Mouse (Mus musculus) forebrain, embryonic 12.5 days (tissue): ENCODE results near the gene Chrna3. TPM values are rescaled to one million over a fixed set of nuclear protein-coding genes. Genes with fewer than 3 reads are reported as not detected.

Source experiments
- ATAC-seq: fragments of 200-750 bp; cut with Nextera tagmentation; 2 replicates; pipeline ENCODE4 v1.8.0; 2017; ENCODE audit warnings: moderate TSS enrichment; ENCODE audit not compliant: low FRiP score
- H3K27ac ChIP-seq: fragments of 300-500 bp; sonication (generic); 2 replicates; pipeline ENCODE4 v1.5.1; 2016; ENCODE audit warnings: mild to moderate bottlenecking
- H3K27me3 ChIP-seq: fragments of 300-500 bp; sonication (generic); 2 replicates; pipeline ENCODE4 v1.6.1; 2016; ENCODE audit warnings: mild to moderate bottlenecking
- H3K36me3 ChIP-seq: fragments of 300-500 bp; sonication (generic); replicated peaks from 2 replicates; pipeline ENCODE4 v1.6.1; 2016; ENCODE audit warnings: mild to moderate bottlenecking
- H3K4me1 ChIP-seq: fragments of 300-500 bp; sonication (generic); 2 replicates; pipeline ENCODE4 v1.6.1; 2016
- H3K4me2 ChIP-seq: fragments of 300-500 bp; sonication (generic); 2 replicates; pipeline ENCODE4 v1.6.1; 2016; ENCODE audit warnings: mild to moderate bottlenecking, moderate library complexity
- H3K4me3 ChIP-seq: fragments of 300-500 bp; sonication (generic); replicated peaks from 2 replicates; pipeline ENCODE4 v1.5.1; 2016; ENCODE audit warnings: mild to moderate bottlenecking
- H3K9ac ChIP-seq: fragments of 300-500 bp; sonication (generic); 2 replicates; pipeline ENCODE4 v1.6.1; 2016; ENCODE audit warnings: mild to moderate bottlenecking
- H3K9me3 ChIP-seq: fragments of 300-500 bp; sonication (generic); 2 replicates; pipeline ENCODE4 v1.6.1; 2016
- WGBS: fragments of 180-500 bp; shearing (Covaris S2); methylation state at CpG from one replicate; pipeline ENCODE4 v1.1.7; 2016; 5-methylcytosine and 5-hydroxymethylcytosine counted together
- polyA plus RNA-seq: library from polyadenylated mRNA; unstranded; fragments of >200 nt; fragmentation: Nextera tagmentation; extraction: Ambion mirVana; gene quantifications from 2 replicates; pipeline ENCODE4 v1.2.1, GENCODE M21; 2016

Gene Chrna3
- polyA plus RNA-seq, 1 experiment from 2014 or later = 6.7 TPM

DNA sequence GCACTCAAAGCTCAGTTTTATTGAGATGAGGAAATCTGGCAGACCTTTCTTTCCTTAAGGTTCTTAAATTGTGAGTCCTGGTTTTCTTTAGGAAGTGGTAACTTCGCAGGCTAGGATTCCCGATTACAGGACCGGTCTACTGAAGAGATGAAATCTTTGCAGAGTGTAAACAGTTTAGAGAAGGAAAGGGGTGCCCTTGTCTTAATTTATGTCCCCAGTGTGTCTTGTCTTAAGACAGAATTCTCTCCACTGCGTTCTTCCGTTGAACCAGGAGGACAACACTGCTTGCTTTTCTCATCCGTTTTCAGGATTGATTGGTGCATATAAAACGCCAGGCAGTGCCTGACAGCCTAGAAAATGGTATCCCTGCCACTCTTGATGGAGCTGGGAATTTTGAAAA, 44.0 kb downstream of the Chrna3 start:
- H3K36me3 ChIP-seq = no peaks in the 10 kb centered on the region
- peaks cover 13% of the 10 kb centered on the region for H3K4me1 ChIP-seq
- peaks cover 47% of the 10 kb centered on the region for H3K27me3 ChIP-seq
- H3K9me3 ChIP-seq = no peaks in the 10 kb centered on the region
- no peak overlapping the region for H3K9ac ChIP-seq
- no peak for ATAC-seq
- peak overlapping the region; percentile 90 for H3K4me2 ChIP-seq
- peak overlapping the region; percentile 64 for H3K4me3 ChIP-seq
- WGBS = 6% methylated on average over 7 of the region's 7 CpGs
- no peak overlapping the region for H3K27ac ChIP-seq

GRCm38 (mm10) chr9:54981291-54982191, 44.8 kb downstream of the Chrna3 start:
- Histone ChIP-seq H3K27ac (no peak overlapping the region), H3K4me2 (peak overlapping the region; percentile 90), H3K9me3 (no peaks in the 10 kb centered on the region), H3K4me1 (peaks cover 13% of the 10 kb centered on the region), H3K27me3 (peaks cover 47% of the 10 kb centered on the region), H3K36me3 (no peaks in the 10 kb centered on the region), H3K4me3 (peak overlapping the region; percentile 64), H3K9ac (peak overlapping the region; percentile 56)
- peak; percentile 93 for ATAC-seq
- 1% methylated on average over 77 of the region's 85 CpGs for WGBS

- Histone ChIP-seq H3K4me1 (peaks cover 13% of the 10 kb centered on the region), H3K36me3 (no peaks in the 10 kb centered on the region), H3K27ac (no peak within 1 kb of the TSS), H3K9me3 (no peaks in the 10 kb centered on the region), H3K9ac (peak within 1 kb of the TSS; percentile 56), H3K27me3 (peaks cover 47% of the 10 kb centered on the region), H3K4me3 (peak within 1 kb of the TSS; percentile 64), H3K4me2 (peak within 1 kb of the TSS; percentile 90)
- ATAC-seq = peak; percentile 27; the same call in 1 of the 2 replicates
- WGBS = 74% methylated on average over 8 of the region's 8 CpGs
Measured at GRCm38 (mm10) chr9:54980674-54981073, 45.7 kb downstream of the Chrna3 start, which contains the start of gene Chrna5. Gene Chrna5, plus strand, starts transcription at chr9:54980880.

- no peak overlapping the region for H3K4me3 ChIP-seq
- no peaks in the 10 kb centered on the region for H3K9me3 ChIP-seq
- no peaks in the 10 kb centered on the region for H3K27me3 ChIP-seq
- H3K9ac ChIP-seq = no peak overlapping the region
- peaks cover 5% of the 10 kb centered on the region; the same call in 1 of the 2 replicates for H3K4me1 ChIP-seq
- WGBS = 63% methylated on average over 8 of the region's 8 CpGs
- no peak overlapping the region for H3K27ac ChIP-seq
- no peaks in the 10 kb centered on the region for H3K36me3 ChIP-seq
- no peak for ATAC-seq
- no peak overlapping the region for H3K4me2 ChIP-seq
Measured at GRCm38 (mm10) chr9:54969972-54970637, 56.3 kb downstream of the Chrna3 start.

- H3K4me1 ChIP-seq = no peaks in the 10 kb centered on the region
- no peaks in the 10 kb centered on the region for H3K27me3 ChIP-seq
- peaks cover 16% of the 10 kb centered on the region for H3K36me3 ChIP-seq
- ATAC-seq = no peak
- H3K4me3 ChIP-seq = no peak overlapping the region
- no peak overlapping the region for H3K4me2 ChIP-seq
- no peak overlapping the region for H3K9ac ChIP-seq
- no peak overlapping the region for H3K27ac ChIP-seq
- peaks cover 4% of the 10 kb centered on the region; the same call in 1 of the 2 replicates for H3K9me3 ChIP-seq
Measured at GRCm38 (mm10) chr9:54963669-54964068, 62.7 kb downstream of the Chrna3 start.

DNA sequence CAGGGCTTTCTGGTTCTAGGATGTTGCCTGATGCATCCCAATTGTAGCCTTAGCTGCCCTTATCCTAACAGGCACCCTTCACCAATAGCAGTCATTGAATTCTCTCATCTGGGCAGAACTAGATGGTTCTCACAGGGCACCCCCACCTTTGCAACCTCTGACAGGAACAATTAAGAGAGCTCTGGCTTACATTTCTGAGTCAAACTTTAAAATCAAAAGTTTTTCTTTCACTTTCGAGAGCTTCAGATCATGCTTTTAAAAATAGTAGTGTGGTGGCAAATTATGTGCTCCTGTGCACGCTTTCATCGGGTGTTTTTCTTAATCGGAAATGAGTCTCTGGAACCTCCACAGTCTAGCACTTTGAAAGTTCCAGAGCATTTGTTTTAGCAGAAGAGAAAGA, 65.3 kb downstream of the Chrna3 start:
- Histone ChIP-seq H3K4me1 (no peaks in the 10 kb centered on the region), H3K9me3 (peaks cover 4% of the 10 kb centered on the region; the same call in 1 of the 2 replicates), H3K36me3 (peaks cover 41% of the 10 kb centered on the region), H3K4me3 (no peak overlapping the region), H3K9ac (no peak overlapping the region), H3K27me3 (no peaks in the 10 kb centered on the region), H3K27ac (no peak overlapping the region), H3K4me2 (no peak overlapping the region)
- 94% methylated on average over 4 of the region's 4 CpGs for WGBS
- no peak for ATAC-seq

Other genes with a start within 250 kb of the Chrna3 start
- 70.1 and 71.3 TPM in 2 replicates for gene Ireb2, start 162.8 kb downstream of the Chrna3 start, polyA plus RNA-seq
- 4.2 and 4.7 TPM in 2 replicates for gene Hykk, start 109.3 kb downstream of the Chrna3 start, polyA plus RNA-seq
- 288 and 294 TPM in 2 replicates for gene Psma4, start 75.8 kb downstream of the Chrna3 start, polyA plus RNA-seq
- 0.91 and 1.1 TPM in 2 replicates for gene AY074887, start 75.6 kb downstream of the Chrna3 start, polyA plus RNA-seq
- gene Chrna5, start 45.7 kb downstream of the Chrna3 start, polyA plus RNA-seq = 1.2 and 1.6 TPM in 2 replicates
- gene Chrnb4, start 22.2 kb upstream of the Chrna3 start, polyA plus RNA-seq = 1.2 TPM in 2 replicates
- 44.8 and 46.5 TPM in 2 replicates for gene Ube2q2, start 122.3 kb upstream of the Chrna3 start, polyA plus RNA-seq
- 86.4 and 87.9 TPM in 2 replicates for gene Fbxo22, start 182.4 kb upstream of the Chrna3 start, polyA plus RNA-seq